Mouse (Mus musculus) limb, embryonic 10.5 days (tissue): ENCODE data around the gene Rrp12. TPM values are rescaled to one million over a fixed set of nuclear protein-coding genes. Genes with fewer than 3 reads are reported as not detected.
A peak's percentile ranks its signal among the peaks of the same experiment; 100 is the strongest.
"Not testable (repeated sequence)": the region's sequence is repeated elsewhere in the genome, so short reads cannot be mapped to it uniquely, and the experiment has no call there.

Source experiments
- DNase-seq: peaks from one replicate; pipeline ENCODE4 v3.0.0-alpha.2; 2017; ENCODE audit warnings: low spot score
- H3K27ac ChIP-seq: fragments of 300-500 bp; sonication (generic); 2 replicates; pipeline ENCODE4 v1.5.1; 2016; ENCODE audit warnings: mild to moderate bottlenecking
- H3K27me3 ChIP-seq: fragments of 300-500 bp; sonication (generic); 2 replicates; pipeline ENCODE4 v1.6.1; 2016; ENCODE audit warnings: low read depth, mild to moderate bottlenecking; ENCODE audit not compliant: poor library complexity, severe bottlenecking
- H3K36me3 ChIP-seq: fragments of 300-500 bp; sonication (generic); 2 replicates; pipeline ENCODE4 v1.6.1; 2016; ENCODE audit warnings: mild to moderate bottlenecking, moderate library complexity
- H3K4me1 ChIP-seq: fragments of 300-500 bp; sonication (generic); 2 replicates; pipeline ENCODE4 v1.6.1; 2016
- H3K4me3 ChIP-seq: fragments of 300-500 bp; sonication (generic); 2 replicates; pipeline ENCODE4 v1.5.1; 2016; ENCODE audit warnings: mild to moderate bottlenecking, moderate library complexity
- H3K9me3 ChIP-seq: fragments of 300-500 bp; sonication (generic); replicated peaks from 2 replicates; pipeline ENCODE4 v1.6.1; 2016; ENCODE audit warnings: mild to moderate bottlenecking
- WGBS: fragments of 180-500 bp; shearing (Covaris S2); methylation state at CpG from one replicate; pipeline ENCODE4 v1.1.7; 2016; 5-methylcytosine and 5-hydroxymethylcytosine counted together
- polyA plus RNA-seq: library from polyadenylated mRNA; unstranded; fragments of >200 nt; fragmentation: Nextera tagmentation; extraction: Ambion mirVana; gene quantifications from 2 replicates; pipeline ENCODE4 v1.2.1, GENCODE M21; 2016

Gene Rrp12
- polyA plus RNA-seq, 1 experiment from 2014 or later, result 31.9 TPM

DNA sequence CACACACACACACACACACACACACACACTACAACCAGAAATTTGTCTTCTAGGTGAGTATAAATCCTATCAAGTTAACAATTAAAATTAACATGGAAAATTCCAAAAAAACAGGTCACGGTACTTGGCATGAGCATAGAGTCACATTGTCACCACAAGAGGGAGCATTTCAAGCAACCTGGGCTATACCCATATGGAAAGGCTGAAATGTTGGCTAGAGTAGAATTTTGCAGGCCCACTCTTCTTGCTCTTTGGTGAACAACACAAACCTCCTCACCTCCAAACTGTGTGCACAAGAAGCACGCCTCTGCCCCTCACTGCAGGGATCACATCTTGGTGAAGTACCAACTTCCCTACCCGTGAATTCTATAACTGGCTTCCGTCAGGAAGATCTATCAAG, 2.9 kb upstream of the Rrp12 start:
- no peaks in the 10 kb centered on the region for H3K36me3 ChIP-seq
- no peaks in the 10 kb centered on the region for H3K9me3 ChIP-seq
- WGBS, result 47% methylated on average over 4 of the region's 4 CpGs
- peaks cover 16% of the 10 kb centered on the region for H3K4me1 ChIP-seq
- H3K4me3 ChIP-seq, result no peak overlapping the region
- no peak overlapping the region for H3K27ac ChIP-seq
- peak; percentile 38 for DNase-seq
- no peaks in the 10 kb centered on the region for H3K27me3 ChIP-seq

DNA sequence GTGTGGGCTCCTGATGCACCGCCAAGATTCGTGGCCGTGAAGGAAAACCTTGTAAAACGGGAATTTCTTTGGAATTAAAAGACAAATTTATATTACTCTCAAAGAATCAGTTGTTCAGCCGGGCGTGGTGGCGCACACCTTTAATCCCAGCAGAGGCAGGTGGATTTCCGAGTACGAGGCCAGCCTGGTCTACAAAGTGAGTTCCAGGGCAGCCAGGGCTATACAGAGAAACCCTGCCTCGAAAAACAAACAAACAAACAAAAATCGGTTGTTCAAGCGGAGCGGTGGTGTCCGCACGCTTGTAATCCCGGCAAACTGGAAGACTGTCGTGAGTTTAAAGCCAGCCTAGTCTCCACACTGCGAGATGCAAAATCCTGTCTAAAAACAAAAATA, 342 bp upstream of the Rrp12 start:
- peaks cover 16% of the 10 kb centered on the region for H3K4me1 ChIP-seq
- no peaks in the 10 kb centered on the region for H3K9me3 ChIP-seq
- H3K36me3 ChIP-seq, result peaks cover 18% of the 10 kb centered on the region
- H3K4me3 ChIP-seq, result peak overlapping the region; percentile 92
- no peak for DNase-seq
- whole genome bisulfite sequencing, result 23% methylated on average over 18 of the region's 18 CpGs
- H3K27ac ChIP-seq, result 0 out of 2 replicates have a peak overlapping the region, but pooled peaks have one; percentile 20
- H3K27me3 ChIP-seq, result no peaks in the 10 kb centered on the region

DNA sequence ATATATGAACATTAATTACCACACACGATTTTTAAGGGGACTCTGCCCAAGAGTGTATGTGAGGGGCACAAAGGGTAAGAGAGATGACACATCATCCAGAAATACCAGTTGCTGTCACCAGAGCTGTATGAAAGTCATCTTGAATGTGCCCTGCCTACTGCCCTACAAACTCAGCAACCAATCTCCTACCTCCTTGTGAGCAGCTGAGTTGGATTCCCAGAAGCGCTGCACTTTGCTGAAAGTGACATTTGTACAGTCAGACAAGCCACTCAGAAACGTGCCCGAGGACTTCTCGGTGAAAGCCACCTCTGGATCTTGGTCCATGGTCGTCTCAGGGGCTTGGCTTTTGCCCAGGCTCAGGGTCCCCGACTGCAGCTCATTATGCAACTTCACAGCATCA, 1.0 kb downstream of the Rrp12 start:
- no peak overlapping the region for H3K27ac ChIP-seq
- H3K4me1 ChIP-seq, result peaks cover 16% of the 10 kb centered on the region
- H3K36me3 ChIP-seq, result peaks cover 32% of the 10 kb centered on the region
- no peaks in the 10 kb centered on the region for H3K9me3 ChIP-seq
- WGBS, result 50% methylated on average over 7 of the region's 7 CpGs
- H3K27me3 ChIP-seq, result no peaks in the 10 kb centered on the region
- peak overlapping the region; percentile 92 for H3K4me3 ChIP-seq
- no peak for DNase-seq

DNA sequence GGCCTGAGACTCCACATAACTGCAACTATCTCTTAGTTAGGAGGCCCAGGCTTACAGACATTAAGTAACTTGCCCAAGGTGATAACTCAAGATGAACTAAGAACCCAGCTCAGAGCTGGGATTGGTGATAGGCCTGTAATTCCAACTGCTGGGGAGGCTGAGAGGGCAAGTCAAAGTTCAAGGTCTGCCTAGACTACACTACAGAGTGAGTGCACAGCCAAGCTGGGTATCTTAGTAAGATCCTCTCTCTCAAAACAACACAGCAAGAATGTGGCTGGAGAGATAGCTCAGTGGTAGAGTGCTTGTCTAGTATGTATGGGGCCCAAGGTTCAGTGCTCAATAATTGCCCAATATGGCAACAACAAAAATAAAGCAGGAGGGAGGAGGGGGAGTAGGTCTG, 7.8 kb downstream of the Rrp12 start:
- H3K36me3 ChIP-seq, result peaks cover 93% of the 10 kb centered on the region
- no peaks in the 10 kb centered on the region for H3K4me1 ChIP-seq
- H3K9me3 ChIP-seq, result no peaks in the 10 kb centered on the region
- DNase-seq, result no peak
- no peak overlapping the region for H3K27ac ChIP-seq
- no peak overlapping the region for H3K4me3 ChIP-seq
- H3K27me3 ChIP-seq, result no peaks in the 10 kb centered on the region

DNA sequence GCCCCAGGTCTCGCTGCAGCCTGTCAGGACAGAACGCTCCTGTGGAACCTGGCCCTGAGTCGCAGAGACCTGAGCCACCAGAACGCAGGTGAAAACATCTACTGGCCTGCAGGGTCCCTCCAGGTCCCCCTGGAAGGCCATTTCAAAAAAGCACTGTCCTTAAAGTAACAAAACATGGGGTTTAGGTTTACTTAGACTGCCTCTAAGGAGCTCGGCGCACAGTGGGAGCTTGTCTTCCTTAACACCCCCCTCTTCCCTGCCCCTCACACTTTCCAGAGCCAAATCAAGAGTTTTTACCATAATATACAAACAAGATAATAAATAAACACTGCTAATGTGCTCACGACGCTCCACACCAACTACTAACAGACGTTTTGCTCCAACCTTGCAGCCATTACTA, 12.1 kb downstream of the Rrp12 start:
- peaks cover 94% of the 10 kb centered on the region for H3K36me3 ChIP-seq

DNA sequence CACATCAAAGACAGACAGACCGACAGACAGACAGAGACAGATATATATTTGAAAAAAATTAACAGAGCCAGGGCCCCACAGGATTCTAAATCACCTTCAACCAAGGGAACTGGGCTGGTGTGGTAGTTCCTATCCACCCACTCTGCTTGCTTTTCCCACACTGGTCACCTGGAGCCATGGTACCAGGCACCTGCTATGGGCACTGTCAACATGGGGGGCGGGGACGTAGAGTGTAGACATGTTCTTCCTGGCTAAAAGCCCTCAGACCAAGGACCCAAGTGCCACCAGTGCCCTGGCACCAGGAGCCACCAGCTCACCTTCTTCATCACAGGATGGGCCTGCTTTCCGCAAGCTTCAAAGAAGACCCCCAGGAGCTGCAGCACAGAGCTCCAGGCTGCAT, 14.1 kb downstream of the Rrp12 start:
- WGBS, result 97% methylated on average over 4 of the region's 4 CpGs
- H3K27me3 ChIP-seq, result no peaks in the 10 kb centered on the region
- H3K4me3 ChIP-seq, result no peak overlapping the region
- DNase-seq, result no peak
- peaks cover 92% of the 10 kb centered on the region for H3K36me3 ChIP-seq
- no peaks in the 10 kb centered on the region for H3K9me3 ChIP-seq
- H3K27ac ChIP-seq, result no peak overlapping the region
- no peaks in the 10 kb centered on the region for H3K4me1 ChIP-seq

More for the DNA sequence above, 12.1 kb downstream of the Rrp12 start:
- Histone ChIP-seq H3K27ac (no peak overlapping the region), H3K9me3 (no peaks in the 10 kb centered on the region), H3K4me3 (no peak overlapping the region), H3K4me1 (no peaks in the 10 kb centered on the region), H3K27me3 (no peaks in the 10 kb centered on the region)
- DNase-seq, result no peak
- 93% methylated on average over 9 of the region's 9 CpGs for WGBS

DNA sequence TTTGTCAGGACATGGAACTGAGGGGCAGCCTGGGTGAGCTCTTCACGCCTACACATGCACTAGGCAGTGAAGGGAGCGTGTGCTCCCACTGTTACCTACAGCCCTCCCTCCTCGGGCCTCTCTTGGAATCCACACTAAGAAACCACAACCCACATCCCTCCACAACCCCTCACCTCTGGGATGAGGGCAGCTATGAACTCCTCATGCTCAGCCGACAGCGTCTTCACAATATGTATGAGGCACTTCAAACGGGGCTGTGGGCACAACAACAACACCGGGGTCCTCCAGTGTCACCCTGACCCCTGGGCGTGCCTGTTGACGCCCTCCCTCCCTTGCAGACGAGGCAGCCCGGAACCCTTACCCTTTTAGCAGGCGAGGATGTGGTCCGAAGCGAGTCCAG, 21.6 kb downstream of the Rrp12 start:
- H3K9me3 ChIP-seq, result no peaks in the 10 kb centered on the region
- WGBS, result 95% methylated on average over 14 of the region's 14 CpGs
- H3K4me1 ChIP-seq, result no peaks in the 10 kb centered on the region
- H3K27me3 ChIP-seq, result no peaks in the 10 kb centered on the region
- no peak overlapping the region for H3K4me3 ChIP-seq
- H3K36me3 ChIP-seq, result peaks cover 95% of the 10 kb centered on the region
- DNase-seq, result no peak
- H3K27ac ChIP-seq, result no peak overlapping the region

DNA sequence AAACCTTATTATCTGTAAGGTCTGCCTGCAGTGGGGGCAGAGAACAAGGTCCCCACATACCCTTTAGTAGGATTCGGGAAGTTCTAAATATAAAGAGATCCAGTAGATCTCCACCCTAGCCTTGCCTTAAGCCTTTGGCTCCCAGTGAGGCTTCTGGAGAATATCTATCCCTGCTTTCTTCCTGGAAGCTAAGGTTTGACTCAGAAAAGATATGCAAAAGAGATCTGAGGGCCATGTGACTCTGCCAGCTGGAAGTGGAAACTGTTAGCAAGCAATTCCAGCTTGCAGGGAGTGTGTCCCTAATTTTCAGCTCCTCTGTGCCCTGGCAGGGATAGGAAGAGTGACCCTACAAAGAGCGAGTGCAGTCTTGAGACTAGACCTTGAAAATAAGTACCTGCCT, 23.7 kb downstream of the Rrp12 start:
- no peak for DNase-seq
- Histone ChIP-seq H3K36me3 (peaks cover 100% of the 10 kb centered on the region), H3K9me3 (no peaks in the 10 kb centered on the region), H3K27ac (no peak overlapping the region), H3K4me3 (no peak overlapping the region), H3K27me3 (no peaks in the 10 kb centered on the region), H3K4me1 (no peaks in the 10 kb centered on the region)
- 91% methylated on average over 2 of the region's 2 CpGs for WGBS

DNA sequence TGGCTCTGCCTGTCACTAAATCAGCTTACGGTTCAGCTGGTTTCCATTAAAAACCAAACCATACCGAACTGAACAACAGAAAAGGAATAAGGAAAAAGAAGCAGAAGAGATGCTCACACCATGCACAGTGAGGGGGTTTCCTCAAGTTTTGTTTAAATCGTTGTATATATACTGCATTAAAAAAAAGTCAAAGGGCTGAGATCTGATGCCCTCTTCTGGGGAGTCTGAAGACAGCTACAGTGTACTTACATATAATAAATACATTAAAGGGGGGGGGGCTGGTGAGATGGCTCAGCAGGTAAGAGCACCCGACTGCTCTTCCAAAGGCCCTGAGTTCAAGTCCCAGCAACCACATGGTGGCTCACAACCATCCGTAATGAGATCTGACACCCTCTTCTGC, 26.0 kb downstream of the Rrp12 start:
- H3K4me3 ChIP-seq, H3K27ac ChIP-seq, DNase-seq, H3K9me3 ChIP-seq, H3K4me1 ChIP-seq, H3K27me3 ChIP-seq: not testable (repeated sequence)
- H3K36me3 ChIP-seq, result peaks cover 100% of the 10 kb centered on the region
- 89% methylated on average over 5 of the region's 5 CpGs for WGBS

DNA sequence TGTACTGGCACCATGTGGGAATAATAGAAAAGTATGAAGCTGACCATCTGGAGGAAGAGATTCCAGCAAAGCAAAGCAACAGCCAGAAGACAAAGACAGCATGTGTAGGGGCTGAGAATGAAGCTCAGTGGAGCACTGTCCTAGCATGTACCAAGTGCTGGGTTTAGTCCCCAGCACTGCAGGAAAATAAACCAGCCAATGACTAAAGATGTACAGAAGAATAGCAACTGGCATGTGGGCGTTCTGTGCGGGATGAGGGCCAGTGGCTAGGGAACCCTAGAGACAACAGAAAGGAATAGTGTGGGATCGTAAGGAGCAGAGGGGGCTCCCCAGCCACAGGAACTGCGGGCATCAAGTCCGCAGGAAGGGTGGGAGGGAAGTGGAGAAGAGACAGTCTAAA, 26.7 kb downstream of the Rrp12 start:
- no peaks in the 10 kb centered on the region for H3K27me3 ChIP-seq
- no peak overlapping the region for H3K4me3 ChIP-seq
- H3K27ac ChIP-seq, result no peak overlapping the region
- DNase-seq, result no peak
- H3K4me1 ChIP-seq, result no peaks in the 10 kb centered on the region
- no peaks in the 10 kb centered on the region for H3K9me3 ChIP-seq
- WGBS, result 97% methylated on average over 5 of the region's 5 CpGs
- H3K36me3 ChIP-seq, result peaks cover 100% of the 10 kb centered on the region

DNA sequence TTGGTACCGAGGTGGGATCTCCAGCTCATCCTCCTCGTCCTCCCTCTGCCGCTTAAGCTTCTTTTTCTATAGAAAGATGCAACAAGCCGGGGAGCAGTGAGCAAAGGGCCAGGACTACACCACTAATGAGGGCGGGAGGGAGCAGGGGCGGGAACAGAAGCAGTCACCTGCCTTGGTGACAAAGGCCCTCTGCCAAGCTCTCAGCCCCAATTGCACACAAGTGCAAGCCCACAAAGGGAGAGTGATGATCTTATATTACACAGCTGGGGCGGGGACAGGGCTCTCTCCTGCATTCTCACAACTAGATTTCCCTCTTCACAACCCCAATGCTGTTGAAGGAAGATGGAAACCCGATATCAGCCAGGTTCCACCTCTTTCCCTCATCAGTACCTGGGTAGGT, 29.3 kb downstream of the Rrp12 start:
- Histone ChIP-seq H3K27ac (no peak overlapping the region), H3K4me3 (no peak overlapping the region), H3K27me3 (no peaks in the 10 kb centered on the region), H3K4me1 (no peaks in the 10 kb centered on the region), H3K9me3 (no peaks in the 10 kb centered on the region), H3K36me3 (peaks cover 100% of the 10 kb centered on the region)
- WGBS, result 90% methylated on average over 8 of the region's 8 CpGs
- no peak for DNase-seq

DNA sequence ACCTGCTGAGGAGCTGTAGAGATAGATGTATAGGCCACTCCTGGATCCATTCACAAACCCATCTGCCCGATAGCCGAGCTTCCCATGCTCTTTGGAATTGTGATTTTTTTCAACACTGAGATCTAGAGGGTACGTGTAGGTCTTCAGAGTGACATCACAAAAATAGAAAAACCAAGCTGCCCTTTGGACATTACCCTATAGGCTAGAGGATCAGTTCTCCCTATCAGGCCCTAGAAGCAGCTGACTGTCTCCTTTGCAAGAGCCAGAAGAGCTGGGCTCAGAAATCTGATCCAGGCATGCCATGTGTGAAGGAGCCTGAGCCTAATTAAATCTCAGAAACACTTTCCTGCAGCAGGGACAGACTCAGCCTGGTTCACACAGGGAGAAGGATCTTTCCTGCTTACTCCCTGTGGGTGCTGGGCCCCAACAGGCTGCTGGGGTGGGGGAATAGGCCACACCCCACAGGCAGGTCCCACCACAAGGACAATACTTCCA, 38.1 kb downstream of the Rrp12 start:
- Histone ChIP-seq H3K4me3 (no peak overlapping the region), H3K36me3 (peaks cover 25% of the 10 kb centered on the region), H3K9me3 (no peaks in the 10 kb centered on the region), H3K27me3 (no peaks in the 10 kb centered on the region), H3K4me1 (peaks cover 13% of the 10 kb centered on the region), H3K27ac (no peak overlapping the region)
- 85% methylated on average over 3 of the region's 3 CpGs for WGBS
- no peak for DNase-seq

DNA sequence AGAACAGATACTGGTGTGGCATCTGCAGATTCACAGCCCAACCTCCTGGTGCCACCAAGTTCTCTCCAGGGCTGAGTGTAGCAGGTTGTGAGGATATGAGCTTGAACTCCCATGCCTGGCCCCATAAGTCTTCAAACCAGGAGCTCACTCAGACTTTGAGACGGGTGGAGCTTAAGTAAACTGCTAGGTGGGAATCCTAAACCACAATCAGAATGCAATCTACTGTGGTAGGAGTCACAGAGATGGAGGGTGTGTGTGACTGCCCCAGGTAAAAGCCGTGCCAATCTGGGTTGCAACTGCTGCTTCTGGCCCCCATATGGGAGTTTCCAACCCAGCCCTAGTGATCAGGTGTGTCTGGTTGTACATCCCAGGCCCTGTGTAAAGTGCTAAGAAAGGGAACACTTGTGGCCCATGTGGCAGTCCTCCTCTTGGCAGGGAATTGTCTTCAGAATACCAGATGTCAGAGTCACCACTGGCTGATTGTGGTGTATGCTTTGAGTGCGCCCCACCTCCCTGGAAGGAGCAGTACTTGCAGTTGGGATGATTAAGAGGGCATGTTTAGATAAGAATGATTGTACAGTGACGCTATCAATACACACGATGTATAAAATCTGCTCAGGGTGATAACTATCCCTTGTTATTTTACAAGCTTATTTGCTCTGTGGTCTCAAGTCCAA, 38.7 kb downstream of the Rrp12 start:
- Histone ChIP-seq H3K4me1 (peaks cover 13% of the 10 kb centered on the region), H3K4me3 (no peak overlapping the region), H3K9me3 (no peaks in the 10 kb centered on the region), H3K27ac (no peak overlapping the region), H3K36me3 (peaks cover 19% of the 10 kb centered on the region), H3K27me3 (no peaks in the 10 kb centered on the region)
- no peak for DNase-seq
- WGBS, result 88% methylated on average over 5 of the region's 5 CpGs

DNA sequence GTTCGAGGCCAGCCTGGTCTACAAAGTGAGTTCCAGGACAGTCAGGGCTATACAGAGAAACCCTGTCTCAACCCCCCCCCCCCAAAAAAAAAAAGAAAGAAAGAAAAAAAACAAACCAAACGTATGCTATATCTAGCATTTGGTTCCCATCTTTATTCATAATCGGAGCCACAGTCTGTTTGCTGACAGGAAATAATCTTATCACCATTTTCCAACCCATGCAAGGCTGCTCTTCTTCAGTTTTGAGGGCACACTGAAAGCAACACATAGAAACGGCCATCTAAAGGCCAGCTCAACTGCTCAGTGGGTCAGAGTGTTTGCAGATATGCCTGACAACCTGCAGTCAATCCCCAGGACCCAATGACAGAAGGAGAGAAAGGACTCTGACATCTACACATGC, 43.5 kb downstream of the Rrp12 start:
- no peak for DNase-seq
- Histone ChIP-seq H3K4me3 (no peak overlapping the region), H3K36me3 (no peaks in the 10 kb centered on the region)

More for the DNA sequence above, 43.5 kb downstream of the Rrp12 start:
- 80% methylated on average over 4 of the region's 4 CpGs for WGBS
- Histone ChIP-seq H3K9me3 (no peaks in the 10 kb centered on the region), H3K27ac (no peak overlapping the region), H3K27me3 (no peaks in the 10 kb centered on the region), H3K4me1 (peaks cover 22% of the 10 kb centered on the region)
